Mouse (Mus musculus): ENCODE measurements around the gene Rps27rt.
A peak's percentile ranks its signal among the peaks of the same experiment; 100 is the strongest.
"Not testable (repeated sequence)": the region's sequence is repeated elsewhere in the genome, so short reads cannot be mapped to it uniquely, and the experiment has no call there.

The Rps27rt gene

DNA sequence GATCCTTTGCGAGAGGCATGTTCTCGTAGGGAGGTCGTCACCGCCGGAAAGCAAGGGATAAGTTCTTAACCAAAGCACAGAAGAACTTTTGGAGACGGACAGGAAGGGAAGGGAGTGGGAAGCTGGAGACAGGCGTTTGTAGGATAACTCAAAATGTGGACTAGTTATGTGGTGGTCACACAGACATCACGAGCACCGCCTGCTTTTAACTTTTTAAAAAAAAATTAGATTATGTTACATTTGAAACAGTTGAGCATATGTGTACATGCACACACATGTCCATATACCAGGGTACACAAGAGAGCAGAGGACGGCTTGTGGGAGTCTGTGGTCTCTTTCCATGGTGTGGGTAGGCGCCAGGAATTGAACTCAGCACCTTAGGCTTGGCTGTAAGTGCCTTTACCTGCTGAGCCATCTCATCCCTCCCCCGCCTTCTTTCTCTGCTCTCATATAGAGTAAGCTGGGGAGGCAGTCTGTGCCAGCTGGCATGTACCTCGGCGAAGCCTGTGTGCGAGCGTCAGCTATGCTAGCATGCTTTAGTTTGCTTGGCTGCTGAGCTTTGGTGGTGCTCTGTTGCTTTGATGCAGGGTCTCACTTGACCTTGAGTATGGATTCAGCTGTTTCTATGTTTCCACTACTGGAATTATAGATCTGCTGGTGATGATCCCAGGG is at the start of gene Rps27rt:
TSS of gene Rps27rt (minus strand) at position 51 of the 672 bp plus-strand sequence.
- no peak for DNase-seq (ENCODE audit: low spot score)

- not testable (repeated sequence) for DNase-seq (ENCODE audit: low spot score)
Measured at GRCm38 (mm10) chr9:115031046-115031445, 48.5 kb upstream of the Rps27rt start.

- no peak for DNase-seq (ENCODE audit: low spot score)
Measured at GRCm38 (mm10) chr9:115030581-115030980, 48.0 kb upstream of the Rps27rt start.

- DNase-seq (ENCODE audit: low spot score) = no peak
Measured at GRCm38 (mm10) chr9:115029307-115029706, 46.8 kb upstream of the Rps27rt start.

GRCm38 (mm10) chr9:115023708-115024383 is 41.3 kb upstream of the Rps27rt start:
- DNase-seq (ENCODE audit: low spot score) = no peak

- no peak for DNase-seq (ENCODE audit: low spot score)
Measured at GRCm38 (mm10) chr9:115023137-115023536, 40.6 kb upstream of the Rps27rt start.

GRCm38 (mm10) chr9:115021419-115021818 is 38.9 kb upstream of the Rps27rt start:
- no peak for DNase-seq (ENCODE audit: low spot score)

GRCm38 (mm10) chr9:115020141-115020540 is 37.6 kb upstream of the Rps27rt start:
- peak; percentile 61 for DNase-seq (ENCODE audit: low spot score)

GRCm38 (mm10) chr9:115012367-115012766 is 29.8 kb upstream of the Rps27rt start:
- DNase-seq (ENCODE audit: low spot score) = no peak

GRCm38 (mm10) chr9:115008194-115008593 is 25.7 kb upstream of the Rps27rt start:
- DNase-seq (ENCODE audit: low spot score) = no peak

DNA sequence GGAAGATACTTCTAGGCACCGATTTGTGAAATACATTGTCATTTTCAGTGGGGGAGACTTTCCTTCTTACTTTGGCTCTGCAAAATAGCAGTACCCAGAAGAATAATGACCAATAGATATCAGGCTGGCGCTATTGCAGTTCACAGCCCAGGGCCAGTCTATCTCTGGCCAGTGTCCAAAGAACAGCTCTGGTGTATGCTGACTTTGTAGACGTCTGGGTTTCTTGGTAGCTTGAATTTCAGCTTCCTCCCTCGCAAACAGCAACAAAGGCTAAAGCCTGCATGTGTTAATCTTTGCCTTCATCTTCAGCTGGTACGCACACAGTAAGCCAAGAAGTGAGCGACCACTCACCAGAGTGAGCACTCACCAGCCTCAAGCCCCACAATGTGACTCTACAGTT is 25.2 kb upstream of the Rps27rt start:
- DNase-seq (ENCODE audit: low spot score) = peak; percentile 50

GRCm38 (mm10) chr9:115005446-115005845 is 22.9 kb upstream of the Rps27rt start:
- DNase-seq (ENCODE audit: low spot score) = no peak

DNA sequence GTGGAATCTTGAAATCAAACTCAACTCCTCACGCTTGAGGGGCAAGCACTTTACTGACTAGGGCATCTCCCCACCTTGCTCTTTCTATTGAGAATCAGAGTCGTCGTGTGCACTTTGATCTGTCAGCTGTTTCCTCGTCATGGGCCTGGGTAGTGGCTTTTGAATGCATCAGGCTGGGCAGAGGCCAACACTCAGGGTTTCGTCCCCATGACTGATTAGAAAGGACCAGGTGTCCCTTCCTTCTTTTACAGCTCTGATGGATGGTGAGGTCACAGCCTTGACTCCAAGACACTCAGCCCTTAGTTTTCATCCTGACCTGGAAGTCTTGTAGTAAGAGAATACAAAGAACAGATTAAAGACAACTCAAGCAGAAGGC is 17.2 kb upstream of the Rps27rt start:
- no peak for DNase-seq (ENCODE audit: low spot score)

- DNase-seq (ENCODE audit: low spot score) = no peak
Measured at GRCm38 (mm10) chr9:114999010-114999770, 16.7 kb upstream of the Rps27rt start.

GRCm38 (mm10) chr9:114996489-114996888 is 13.9 kb upstream of the Rps27rt start:
- DNase-seq (ENCODE audit: low spot score) = no peak

DNA sequence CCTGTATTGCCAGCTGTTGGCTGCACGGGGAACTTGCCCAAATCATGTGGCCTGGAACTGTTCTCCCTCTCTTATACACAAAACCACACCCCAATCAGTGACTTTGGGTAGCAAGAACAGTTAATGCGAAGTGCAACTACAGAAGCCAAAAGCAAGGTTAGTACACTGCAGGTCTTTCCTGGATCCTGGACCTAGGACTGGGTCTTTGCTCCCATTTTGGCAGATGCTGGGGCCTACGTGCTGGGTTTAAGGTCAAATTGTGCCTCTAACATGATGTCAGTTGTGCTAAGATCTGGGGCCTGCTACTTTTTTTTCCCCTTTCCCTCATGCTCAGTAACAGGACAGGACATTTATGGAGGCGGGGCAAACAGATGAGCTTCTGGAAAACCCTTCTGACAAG is 13.2 kb upstream of the Rps27rt start:
- DNase-seq (ENCODE audit: low spot score) = no peak

DNA sequence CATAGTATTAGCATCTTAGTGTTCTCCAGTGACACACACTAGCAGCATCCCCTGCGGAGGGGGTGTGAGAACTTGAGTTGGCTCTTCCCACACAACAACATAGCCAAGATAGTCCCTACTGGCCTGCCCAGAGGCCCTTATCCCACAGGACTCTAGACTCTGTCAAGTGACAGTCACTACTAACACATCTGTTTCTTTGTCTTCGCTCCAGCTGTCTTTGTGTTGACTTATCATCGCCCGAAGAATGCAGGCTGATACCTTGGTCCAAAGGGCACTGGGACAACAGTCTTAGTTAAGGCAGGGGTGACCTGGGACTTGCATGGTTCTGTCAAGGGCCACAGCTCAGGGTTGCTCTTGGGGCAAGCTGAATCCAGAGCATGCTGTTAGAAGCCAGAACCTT is 12.7 kb upstream of the Rps27rt start:
- DNase-seq (ENCODE audit: low spot score) = no peak

DNA sequence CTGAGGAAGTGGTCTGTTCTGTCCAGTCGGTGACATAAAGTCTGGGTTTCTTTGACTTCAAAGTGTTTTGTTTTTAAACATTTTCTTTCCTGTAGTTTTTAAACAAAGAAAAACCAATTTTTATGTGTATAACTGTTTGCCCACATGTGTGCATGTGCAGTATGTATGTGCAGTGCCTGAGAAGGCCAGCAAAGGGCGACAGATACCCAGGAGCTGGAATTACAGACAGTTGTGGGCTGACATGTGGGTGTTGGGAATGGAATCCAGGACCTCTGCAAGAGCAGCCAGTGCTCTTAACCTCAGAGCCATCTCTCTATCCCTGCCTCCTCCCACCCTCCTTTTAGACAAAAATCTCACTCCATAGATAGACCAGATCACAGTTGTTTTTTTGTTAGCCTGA is 10.0 kb upstream of the Rps27rt start:
- DNase-seq (ENCODE audit: low spot score) = no peak

DNA sequence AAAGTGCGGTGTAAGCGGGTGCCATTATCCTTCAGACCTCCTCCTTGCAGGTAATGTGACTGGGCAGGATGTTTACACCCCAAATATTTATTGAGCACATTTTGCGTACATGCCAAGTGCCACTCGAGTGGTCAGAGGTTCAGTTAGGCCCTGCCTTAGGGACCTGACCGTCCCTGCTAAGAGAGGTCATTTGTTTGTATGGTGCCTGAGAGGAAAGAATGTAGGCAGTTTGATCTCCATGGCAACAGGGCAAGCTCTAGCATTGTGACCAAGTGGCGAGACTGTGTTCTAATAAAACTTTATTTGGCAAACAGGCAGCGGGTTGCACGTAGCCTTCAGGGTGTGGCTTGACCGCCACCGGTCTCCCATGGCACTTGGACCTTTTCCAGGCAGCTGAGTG is 7.9 kb upstream of the Rps27rt start:
- peak; percentile 18 for DNase-seq (ENCODE audit: low spot score)

DNA sequence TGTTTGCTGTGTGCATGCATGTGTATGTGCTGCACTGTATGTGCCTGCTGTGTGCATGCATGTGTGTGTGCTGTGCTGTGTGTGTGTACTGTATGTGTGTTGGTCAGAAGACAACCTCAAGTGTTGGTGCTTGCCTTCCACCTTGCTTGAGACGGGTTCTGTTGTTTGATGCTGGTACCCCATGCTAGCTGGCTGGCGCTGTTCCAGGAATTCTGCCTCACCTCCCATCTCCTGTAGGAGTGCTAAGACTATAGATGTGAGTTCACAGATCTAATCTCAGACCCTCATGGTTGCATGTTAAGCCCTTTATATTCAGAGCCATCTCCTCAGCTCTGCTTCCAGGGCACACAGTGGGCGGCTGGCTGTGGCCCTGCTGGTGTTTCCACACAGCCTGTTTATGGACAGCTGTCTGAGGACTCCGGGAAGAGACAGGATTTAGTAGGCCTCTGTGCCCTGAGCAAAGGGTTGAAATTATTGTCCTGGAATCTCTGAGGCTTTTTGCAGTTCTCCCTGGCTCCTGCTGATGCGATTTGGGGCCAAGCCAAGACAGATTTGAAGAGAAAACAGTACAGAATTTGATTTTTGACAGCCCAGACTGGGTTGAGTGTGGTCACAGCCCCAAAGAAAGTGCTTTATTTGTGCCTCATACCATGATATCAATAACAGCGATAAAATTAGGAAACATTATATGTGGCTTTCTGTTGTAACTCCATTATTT is 6.2 kb upstream of the Rps27rt start:
- DNase-seq (ENCODE audit: low spot score) = no peak

DNA sequence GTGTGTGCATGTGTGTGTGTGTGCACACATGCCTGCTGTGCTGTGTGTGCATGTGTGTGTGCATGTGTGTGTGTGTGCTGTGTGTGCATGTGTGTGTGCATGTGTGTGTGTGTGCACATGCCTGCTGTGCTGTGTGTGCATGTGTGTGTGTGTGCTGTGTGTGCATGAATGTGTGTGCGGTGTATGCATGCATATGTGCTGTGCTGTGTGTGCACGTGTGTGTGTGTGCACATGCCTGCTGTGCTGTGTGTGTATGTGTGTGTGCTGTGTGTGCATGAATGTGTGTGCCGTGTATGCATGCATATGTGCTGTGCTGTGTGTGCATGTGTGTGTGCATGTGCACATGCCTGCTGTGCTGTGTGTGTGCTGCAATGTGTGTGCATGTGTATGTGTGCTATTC is 5.5 kb upstream of the Rps27rt start:
- no peak for DNase-seq (ENCODE audit: low spot score)

- no peak for DNase-seq (ENCODE audit: low spot score)
Measured at GRCm38 (mm10) chr9:114986361-114986760, 3.8 kb upstream of the Rps27rt start.
